10 mouse cellular contexts compared by ENCODE assay signal in the genomic region with DNA sequence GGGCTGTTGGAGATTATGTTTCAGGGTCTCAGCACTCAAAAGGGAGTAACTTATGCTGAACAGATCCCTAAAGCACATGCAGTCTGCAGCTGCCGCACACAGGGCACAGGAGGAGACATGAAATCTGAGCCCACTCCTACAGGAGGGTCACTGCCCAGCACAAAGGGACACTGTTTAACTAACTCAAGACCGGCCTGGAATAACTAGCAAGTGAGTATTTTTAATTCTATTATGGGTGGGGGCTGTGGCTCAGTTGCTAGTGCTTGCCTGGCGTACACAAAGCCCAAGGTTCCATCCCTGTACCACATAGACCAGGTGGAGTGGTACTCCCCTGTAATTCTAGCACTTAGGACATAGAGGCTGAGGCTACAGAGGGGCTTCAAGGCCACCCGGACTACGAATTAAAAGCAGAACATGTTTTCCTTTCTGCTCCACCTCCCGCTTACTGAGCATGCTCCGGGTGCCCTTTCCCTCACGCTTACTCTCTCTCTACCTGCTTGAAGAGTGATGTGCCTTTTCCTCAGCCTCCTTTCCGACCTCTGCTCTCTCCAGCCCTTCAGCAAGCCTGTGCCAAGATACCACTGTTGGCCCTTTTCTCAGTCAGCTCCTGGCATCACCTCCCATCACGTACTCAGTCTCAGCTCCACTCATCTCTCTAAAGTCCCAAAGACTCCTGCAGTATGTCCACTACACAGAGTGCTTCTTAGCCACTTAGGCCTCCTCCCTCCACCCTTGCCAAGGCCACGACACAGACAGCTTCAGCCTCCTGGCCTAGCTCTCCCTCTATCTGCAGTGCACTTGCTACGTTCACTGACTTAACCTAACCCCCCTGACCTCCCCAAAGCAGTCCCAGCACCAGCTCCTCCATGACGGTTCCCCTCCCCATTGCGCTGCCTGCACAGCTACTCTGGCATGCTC. TPM values are rescaled to one million over a fixed set of nuclear protein-coding genes. Genes with fewer than 3 reads are reported as not detected.
DNase-seq lines count a peak whose midpoint lies in the region; ATAC-seq and TF ChIP-seq lines count a peak whose summit lies in the region.
"Had no signal": no experiment of that assay in that cellular context is flagged by ENCODE, and none has a peak within 500 bp of the region (broad histone marks: within the 10 kb centered on the region; RNA-seq: fewer than 3 reads in every experiment).

No protein-coding gene starts in this region.

- H3K4me3 ChIP-seq in heart, embryonic 16.5 days (ENCODE audit: low read length), result no peak overlapping the region
- H3K4me3 ChIP-seq in spleen, adult 2 months (ENCODE audit: extremely low read depth, insufficient read depth, insufficient read length), result 0 out of 2 replicates have a peak overlapping the region, but pooled peaks have one; percentile 2
- H3K4me3 ChIP-seq in kidney, embryonic 16.5 days (ENCODE audit: low read length), result peak overlapping the region; percentile 7; the same call in 1 of the 2 replicates
- H3K4me3 ChIP-seq in stomach, postnatal 0 days (ENCODE audit: low read depth, low read length), result no peak overlapping the region
- H3K4me3 ChIP-seq: liver, embryonic 15.5 days had no signal

- no peak overlapping the region for H3K4me2 ChIP-seq in heart, embryonic 16.5 days (ENCODE audit: low read depth, low read length)
- H3K4me2 ChIP-seq in kidney, embryonic 16.5 days (replicated peaks; ENCODE audit: low read depth, low read length), result peak overlapping the region; percentile 37
- no peak overlapping the region for H3K4me2 ChIP-seq in stomach, postnatal 0 days (replicated peaks; ENCODE audit: low read depth)
- H3K4me2 ChIP-seq: liver, embryonic 15.5 days had no signal

- WGBS in heart, embryonic 16.5 days, result 57% methylated on average over 14 of the region's 14 CpGs
- 65% methylated on average over 14 of the region's 14 CpGs for WGBS in spleen, adult 2 months
- 24% methylated on average over 14 of the region's 14 CpGs for WGBS in kidney, embryonic 16.5 days
- WGBS in stomach, postnatal 0 days, result 53% methylated on average over 14 of the region's 14 CpGs

- no peaks in the 10 kb centered on the region for H3K9me3 ChIP-seq in heart, embryonic 16.5 days (replicated peaks; ENCODE audit: control insufficient read depth, low read length)
- no peaks in the 10 kb centered on the region for H3K9me3 ChIP-seq in kidney, embryonic 16.5 days (ENCODE audit: low read length)
- no peaks in the 10 kb centered on the region for H3K9me3 ChIP-seq in stomach, postnatal 0 days (ENCODE audit: control insufficient read depth, low read length)
- H3K9me3 ChIP-seq: G1E; liver, embryonic 15.5 days had no signal

- no peak for TF ChIP-seq CTCF in spleen, adult 2 months (IDR thresholded peaks at IDR 0.05; ENCODE audit: extremely low read depth, insufficient read depth, insufficient read length, insufficient replicate concordance)
- no peak for TF ChIP-seq CTCF in stomach, postnatal 0 days (IDR thresholded peaks at IDR 0.05; ENCODE audit: low read depth)

- no peak for TF ChIP-seq EP300 in stomach, postnatal 0 days (optimal IDR thresholded peaks at IDR 0.05)

- H3K9ac ChIP-seq in heart, embryonic 16.5 days (ENCODE audit: low read length), result peak overlapping the region; percentile 34; the same call in 1 of the 2 replicates
- H3K9ac ChIP-seq in kidney, embryonic 16.5 days (replicated peaks; ENCODE audit: low read length), result peak overlapping the region; percentile 50
- no peak overlapping the region for H3K9ac ChIP-seq in stomach, postnatal 0 days (ENCODE audit: low read length)
- H3K9ac ChIP-seq: liver, embryonic 15.5 days had no signal

- no peaks in the 10 kb centered on the region for H3K36me3 ChIP-seq in heart, embryonic 16.5 days (ENCODE audit: control insufficient read depth, insufficient read depth)
- H3K36me3 ChIP-seq in spleen, adult 2 months (ENCODE audit: control insufficient read depth, insufficient read depth, low read length), result no peaks in the 10 kb centered on the region
- no peaks in the 10 kb centered on the region for H3K36me3 ChIP-seq in kidney, embryonic 16.5 days (ENCODE audit: insufficient read depth, low read length)
- no peaks in the 10 kb centered on the region for H3K36me3 ChIP-seq in stomach, postnatal 0 days (ENCODE audit: control insufficient read depth, insufficient read depth, low read length)
- H3K36me3 ChIP-seq: G1E; liver, embryonic 15.5 days had no signal

- ATAC-seq in heart, embryonic 16.5 days (replicated peaks; ENCODE audit: extremely low read depth, insufficient read depth, low FRiP score), result no peak
- ATAC-seq in kidney, embryonic 16.5 days (ENCODE audit: low FRiP score, low TSS enrichment), result peak; percentile 91
- peak; percentile 30 for ATAC-seq in stomach, postnatal 0 days (ENCODE audit: low FRiP score, low TSS enrichment)

- no peak for TF ChIP-seq POLR2A in spleen, adult 2 months (IDR thresholded peaks at IDR 0.05; ENCODE audit: low read depth, low read length)

- no peak for DNase-seq in heart, adult 8-10 months (ENCODE audit: low spot score)
- DNase-seq in spleen, adult 2 months (ENCODE audit: low read depth in 1 of 2, low spot score in 2 of 2), result no peak
- DNase-seq in spleen, adult 18-20 months, result no peak
- no peak for DNase-seq in stomach, postnatal 0 days (ENCODE audit: low spot score)
- DNase-seq in frontal cortex, postnatal 14 days (ENCODE audit: low spot score in 2 of 2), result no peak
- DNase-seq in adrenal gland, postnatal 36 days, result no peak

- H3K27me3 ChIP-seq in heart, embryonic 16.5 days (ENCODE audit: control insufficient read depth, insufficient read depth, low read length), result no peaks in the 10 kb centered on the region
- no peaks in the 10 kb centered on the region for H3K27me3 ChIP-seq in spleen, adult 2 months (ENCODE audit: control insufficient read depth, insufficient read depth, low read length)
- H3K27me3 ChIP-seq in kidney, embryonic 16.5 days (ENCODE audit: insufficient read depth, low read length), result no peaks in the 10 kb centered on the region
- no peaks in the 10 kb centered on the region for H3K27me3 ChIP-seq in stomach, postnatal 0 days (ENCODE audit: control insufficient read depth, insufficient read depth, low read length)
- H3K27me3 ChIP-seq: liver, embryonic 15.5 days had no signal

- H3K4me1 ChIP-seq in heart, embryonic 16.5 days (ENCODE audit: control insufficient read depth, insufficient read depth, low read length), result peaks cover 50% of the 10 kb centered on the region
- H3K4me1 ChIP-seq in spleen, adult 2 months (ENCODE audit: control insufficient read depth, insufficient read depth, insufficient read length), result peaks cover 63% of the 10 kb centered on the region; the same call in 1 of the 2 replicates
- H3K4me1 ChIP-seq in kidney, embryonic 16.5 days (ENCODE audit: insufficient read depth, low read length), result peaks cover 72% of the 10 kb centered on the region
- peaks cover 10% of the 10 kb centered on the region for H3K4me1 ChIP-seq in stomach, postnatal 0 days (replicated peaks; ENCODE audit: control insufficient read depth, insufficient read depth)

- H3K27ac ChIP-seq in heart, embryonic 16.5 days (ENCODE audit: low read length), result peak overlapping the region; percentile 12; the same call in 1 of the 2 replicates
- peak overlapping the region; percentile 55 for H3K27ac ChIP-seq in spleen, adult 2 months (ENCODE audit: insufficient read depth, low read length)
- H3K27ac ChIP-seq in kidney, embryonic 16.5 days (ENCODE audit: low read length), result peak overlapping the region; percentile 94
- H3K27ac ChIP-seq in stomach, postnatal 0 days (replicated peaks), result peak overlapping the region; percentile 24; the same call in 1 of the 2 replicates
- H3K27ac ChIP-seq: liver, embryonic 15.5 days had no signal

RNA-seq across cellular contexts. Expression of a gene that starts 8.9 kb away (rescaled TPM):
- polyA plus RNA-seq in heart, embryonic 16.5 days (2015; fragmentation: Nextera tagmentation; extraction: Ambion mirVana), result 22.2 and 24.0 TPM in 2 replicates
- total RNA-seq in heart, adult 8-10 months (2022), result 10 to 100 TPM; 34.5 to 56.9 (median 50.9) TPM
- 47.7 and 57.3 TPM in 2 replicates for polyA plus RNA-seq in spleen, adult 2 months (2012; rRNA removed)
- polyA plus RNA-seq in kidney, embryonic 16.5 days (2015; fragmentation: Nextera tagmentation; extraction: Ambion mirVana), result 17.9 and 18.2 TPM in 2 replicates
- polyA plus RNA-seq in stomach, postnatal 0 days (2015; fragmentation: Nextera tagmentation; extraction: Ambion mirVana), result 13.1 and 13.3 TPM in 2 replicates
- total RNA-seq in adrenal gland, postnatal 36 days (2021), result 10 to 100 TPM; 28.6 to 35.8 TPM

RNA-seq across cellular contexts. Expression of a gene that starts 50.5 kb away (rescaled TPM):
- 13.5 and 14.2 TPM in 2 replicates for polyA plus RNA-seq in heart, embryonic 16.5 days (2015; fragmentation: Nextera tagmentation; extraction: Ambion mirVana)
- total RNA-seq in heart, adult 8-10 months (2022), result 10 to 100 TPM; 13.2 to 14.5 (median 13.9) TPM
- polyA plus RNA-seq in spleen, adult 2 months (2012; rRNA removed), result 20.9 and 25.3 TPM in 2 replicates
- polyA plus RNA-seq in kidney, embryonic 16.5 days (2015; fragmentation: Nextera tagmentation; extraction: Ambion mirVana), result 21.4 and 24.8 TPM in 2 replicates
- polyA plus RNA-seq in stomach, postnatal 0 days (2015; fragmentation: Nextera tagmentation; extraction: Ambion mirVana), result 8.1 and 8.9 TPM in 2 replicates
- total RNA-seq in adrenal gland, postnatal 36 days (2021), result 10 to 100 TPM; 20.8 to 31.3 TPM

Comparison
In these comparisons a context has a peak if more than half of its experiments do, and no peak if none do; other contexts are left out.
1. H3K27ac ChIP-seq: peak in every context shown above with its lines; median percentile 94 in kidney, embryonic 16.5 days; 55 in spleen, adult 2 months; 24 in stomach, postnatal 0 days; 12 in heart, embryonic 16.5 days.
2. H3K4me3 ChIP-seq: peak in spleen, adult 2 months (single experiment) and kidney, embryonic 16.5 days (single experiment); none in heart, embryonic 16.5 days (single experiment) and stomach, postnatal 0 days (single experiment).